Mouse (Mus musculus): Measurements from ENCODE around the gene Cat. TPM values are rescaled to one million over a fixed set of nuclear protein-coding genes. Genes with fewer than 3 reads are reported as not detected.

Cat gene
- total and polyA plus RNA-seq, 2 experiments from 2014 or later, result 70.2 to 118 TPM

- H3K4me2 ChIP-seq (ENCODE audit: low read depth, low read length, poor library complexity, severe bottlenecking), result no peak overlapping the region
- H3K27me3 ChIP-seq (ENCODE audit: insufficient read depth, low read length), result no peaks in the 10 kb centered on the region
- 90% methylated on average over 11 of the region's 11 CpGs for WGBS
- no peaks in the 10 kb centered on the region for H3K36me3 ChIP-seq (ENCODE audit: insufficient read depth, low read length)
- ATAC-seq (ENCODE audit: low FRiP score), result no peak
- H3K9me3 ChIP-seq (ENCODE audit: low read length), result no peaks in the 10 kb centered on the region
- no peak overlapping the region for H3K9ac ChIP-seq (replicated peaks; ENCODE audit: low read length, poor library complexity, severe bottlenecking)
- no peak overlapping the region for H3K27ac ChIP-seq (ENCODE audit: low read depth, low read length)
- H3K4me1 ChIP-seq (ENCODE audit: insufficient read depth, low read length), result peaks cover 7% of the 10 kb centered on the region; the same call in 1 of the 2 replicates
- DNase-seq (ENCODE audit: low spot score), result no peak
- H3K4me3 ChIP-seq (ENCODE audit: low read depth, low read length), result no peak overlapping the region
- TF ChIP-seq CTCF (IDR thresholded peaks at IDR 0.05), result no peak
Measured at GRCm38 (mm10) chr2:103481314-103482231, 3.4 kb downstream of the Cat start.

DNA sequence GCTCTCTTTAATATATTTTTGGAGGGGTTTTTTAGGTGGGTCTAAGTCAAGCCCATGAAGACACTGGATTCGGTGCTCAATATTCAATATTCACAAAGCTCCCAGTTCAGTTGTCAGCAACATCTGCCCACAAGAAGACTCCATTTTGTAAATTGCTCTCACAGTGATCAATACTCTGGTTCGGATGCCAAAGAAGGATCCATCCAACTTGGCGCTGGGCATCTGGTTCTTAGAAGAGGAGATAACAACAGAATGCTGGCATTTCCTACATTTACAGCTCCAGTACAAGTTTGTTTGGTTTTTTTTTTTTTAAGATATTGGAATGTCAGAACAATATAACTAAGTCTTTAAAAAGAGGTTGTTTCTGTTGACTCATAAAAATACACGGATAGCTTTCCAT lies 4.1 kb downstream of the Cat start:
- H3K4me2 ChIP-seq (ENCODE audit: low read depth, low read length, poor library complexity, severe bottlenecking), result no peak overlapping the region
- no peak for DNase-seq (ENCODE audit: low spot score)
- ATAC-seq (ENCODE audit: low FRiP score), result no peak
- H3K4me3 ChIP-seq (ENCODE audit: low read depth, low read length), result no peak overlapping the region
- no peak for TF ChIP-seq CTCF (IDR thresholded peaks at IDR 0.05)
- no peak overlapping the region for H3K9ac ChIP-seq (replicated peaks; ENCODE audit: low read length, poor library complexity, severe bottlenecking)
- H3K36me3 ChIP-seq (ENCODE audit: insufficient read depth, low read length), result no peaks in the 10 kb centered on the region
- H3K27ac ChIP-seq (ENCODE audit: low read depth, low read length), result no peak overlapping the region
- no peaks in the 10 kb centered on the region for H3K9me3 ChIP-seq (ENCODE audit: low read length)
- WGBS, result 89% methylated on average over 4 of the region's 4 CpGs
- H3K4me1 ChIP-seq (ENCODE audit: insufficient read depth, low read length), result peaks cover 7% of the 10 kb centered on the region; the same call in 1 of the 2 replicates
- no peaks in the 10 kb centered on the region for H3K27me3 ChIP-seq (ENCODE audit: insufficient read depth, low read length)

DNA sequence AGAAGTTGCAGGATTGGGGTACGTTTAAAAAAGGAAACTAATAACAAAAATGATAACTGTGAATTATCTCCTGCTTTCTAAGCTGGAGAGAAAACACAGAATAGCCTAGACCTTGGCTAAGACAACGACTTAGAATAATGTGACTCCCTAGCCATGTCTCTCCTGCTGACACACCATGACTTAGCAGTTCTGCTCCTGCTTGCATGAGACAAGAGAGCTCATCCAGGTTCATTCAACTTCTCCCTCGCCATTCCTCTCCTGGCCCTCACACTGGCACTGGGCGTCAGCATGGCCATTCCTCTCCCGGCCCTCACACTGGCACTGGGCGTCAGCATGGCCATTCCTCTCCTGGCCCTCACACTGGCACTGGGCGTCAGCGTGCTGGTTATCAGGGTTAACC lies 4.7 kb downstream of the Cat start:
- H3K36me3 ChIP-seq (ENCODE audit: insufficient read depth, low read length), result no peaks in the 10 kb centered on the region
- no peak overlapping the region for H3K9ac ChIP-seq (replicated peaks; ENCODE audit: low read length, poor library complexity, severe bottlenecking)
- 90% methylated on average over 8 of the region's 8 CpGs for WGBS
- H3K27ac ChIP-seq (ENCODE audit: low read depth, low read length), result no peak overlapping the region
- no peak overlapping the region for H3K4me2 ChIP-seq (ENCODE audit: low read depth, low read length, poor library complexity, severe bottlenecking)
- ATAC-seq (ENCODE audit: low FRiP score), result no peak
- H3K9me3 ChIP-seq (ENCODE audit: low read length), result no peaks in the 10 kb centered on the region
- H3K4me3 ChIP-seq (ENCODE audit: low read depth, low read length), result no peak overlapping the region
- TF ChIP-seq CTCF (IDR thresholded peaks at IDR 0.05), result no peak
- no peaks in the 10 kb centered on the region for H3K27me3 ChIP-seq (ENCODE audit: insufficient read depth, low read length)
- peaks cover 7% of the 10 kb centered on the region; the same call in 1 of the 2 replicates for H3K4me1 ChIP-seq (ENCODE audit: insufficient read depth, low read length)
- no peak for DNase-seq (ENCODE audit: low spot score)

DNA sequence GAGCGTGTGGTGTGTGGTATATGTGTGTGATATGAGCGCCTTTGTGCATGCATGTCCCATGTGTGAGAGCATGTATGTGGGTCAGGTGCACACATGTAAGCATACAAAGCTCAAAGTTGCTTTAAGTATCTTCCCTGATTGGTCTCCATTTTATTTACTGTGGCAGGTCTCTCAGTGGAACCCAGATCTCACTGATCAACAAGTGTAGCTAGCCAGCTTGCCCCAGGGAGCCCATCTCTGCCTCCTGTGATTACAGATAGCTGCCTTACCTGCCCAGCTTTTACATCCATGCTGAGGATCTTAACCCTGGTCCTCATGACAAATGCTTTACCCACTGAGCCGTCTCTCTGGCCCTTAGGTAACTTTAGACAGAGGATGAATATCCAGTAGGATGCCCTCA lies 6.6 kb downstream of the Cat start:
- DNase-seq (ENCODE audit: low spot score) (no peak), ATAC-seq (ENCODE audit: low FRiP score) (no peak)
- no peak overlapping the region for H3K27ac ChIP-seq (ENCODE audit: low read depth, low read length)
- H3K4me3 ChIP-seq (ENCODE audit: low read depth, low read length), result no peak overlapping the region
- H3K4me2 ChIP-seq (ENCODE audit: low read depth, low read length, poor library complexity, severe bottlenecking), result no peak overlapping the region
- no peak overlapping the region for H3K9ac ChIP-seq (replicated peaks; ENCODE audit: low read length, poor library complexity, severe bottlenecking)
- WGBS, result 93% methylated on average over 3 of the region's 3 CpGs
- H3K36me3 ChIP-seq (ENCODE audit: insufficient read depth, low read length), result peaks cover 16% of the 10 kb centered on the region
- no peaks in the 10 kb centered on the region for H3K9me3 ChIP-seq (ENCODE audit: low read length)
- no peaks in the 10 kb centered on the region for H3K27me3 ChIP-seq (ENCODE audit: insufficient read depth, low read length)
- peaks cover under 1% of the 10 kb centered on the region; the same call in 1 of the 2 replicates for H3K4me1 ChIP-seq (ENCODE audit: insufficient read depth, low read length)
- TF ChIP-seq CTCF (IDR thresholded peaks at IDR 0.05), result no peak

DNA sequence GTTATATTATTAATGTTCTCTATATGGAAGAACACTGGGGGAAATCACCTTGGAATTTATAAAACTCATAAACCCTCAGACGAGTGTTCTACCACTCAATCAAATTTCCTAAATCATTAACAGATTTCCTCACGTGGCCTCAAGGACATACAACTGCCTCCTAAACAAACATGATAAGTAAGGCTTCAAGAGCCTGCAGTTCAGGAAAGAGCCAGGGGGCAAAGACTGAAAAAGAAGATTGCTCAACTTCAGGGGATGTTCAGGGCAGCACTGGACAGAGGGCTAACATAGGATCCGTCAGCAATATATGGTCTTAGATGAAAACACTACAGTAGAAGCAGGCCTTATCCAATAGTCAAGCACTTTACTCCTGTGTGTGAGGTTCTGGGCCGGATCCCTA lies 7.5 kb downstream of the Cat start:
- no peaks in the 10 kb centered on the region for H3K4me1 ChIP-seq (ENCODE audit: insufficient read depth, low read length)
- ATAC-seq (ENCODE audit: low FRiP score), result no peak
- no peak overlapping the region for H3K4me2 ChIP-seq (ENCODE audit: low read depth, low read length, poor library complexity, severe bottlenecking)
- no peaks in the 10 kb centered on the region for H3K27me3 ChIP-seq (ENCODE audit: insufficient read depth, low read length)
- H3K4me3 ChIP-seq (ENCODE audit: low read depth, low read length), result no peak overlapping the region
- TF ChIP-seq CTCF (IDR thresholded peaks at IDR 0.05), result no peak
- H3K36me3 ChIP-seq (ENCODE audit: insufficient read depth, low read length), result peaks cover 21% of the 10 kb centered on the region
- H3K27ac ChIP-seq (ENCODE audit: low read depth, low read length), result no peak overlapping the region
- 91% methylated on average over 4 of the region's 4 CpGs for WGBS
- DNase-seq (ENCODE audit: low spot score), result no peak
- no peak overlapping the region for H3K9ac ChIP-seq (replicated peaks; ENCODE audit: low read length, poor library complexity, severe bottlenecking)
- H3K9me3 ChIP-seq (ENCODE audit: low read length), result no peaks in the 10 kb centered on the region

GRCm38 (mm10) chr2:103476657-103477056 lies 8.3 kb downstream of the Cat start:
- no peak overlapping the region for H3K4me2 ChIP-seq (ENCODE audit: low read depth, low read length, poor library complexity, severe bottlenecking)
- no peak for DNase-seq (ENCODE audit: low spot score)
- no peaks in the 10 kb centered on the region for H3K27me3 ChIP-seq (ENCODE audit: insufficient read depth, low read length)
- H3K36me3 ChIP-seq (ENCODE audit: insufficient read depth, low read length), result peaks cover 21% of the 10 kb centered on the region
- no peaks in the 10 kb centered on the region for H3K9me3 ChIP-seq (ENCODE audit: low read length)
- H3K27ac ChIP-seq (ENCODE audit: low read depth, low read length), result no peak overlapping the region
- ATAC-seq (ENCODE audit: low FRiP score), result no peak
- H3K4me3 ChIP-seq (ENCODE audit: low read depth, low read length), result no peak overlapping the region
- WGBS, result 88% methylated on average over 11 of the region's 11 CpGs
- H3K4me1 ChIP-seq (ENCODE audit: insufficient read depth, low read length), result no peaks in the 10 kb centered on the region
- no peak for TF ChIP-seq CTCF (IDR thresholded peaks at IDR 0.05)
- no peak overlapping the region for H3K9ac ChIP-seq (replicated peaks; ENCODE audit: low read length, poor library complexity, severe bottlenecking)

Measured in midbrain, postnatal 0 days (tissue).